Mouse (Mus musculus): ENCODE data around the gene Oaz3. TPM values are rescaled to one million over a fixed set of nuclear protein-coding genes. Genes with fewer than 3 reads are reported as not detected.

The Oaz3 gene
- polyA plus RNA-seq (2012; rRNA removed), result 0.25 and 1.2 TPM in 2 replicates

GRCm38 (mm10) chr3:94443597-94443964 lies at the start of gene Oaz3:
TSS of gene Oaz3 (minus strand) at chr3:94443915.

GRCm38 (mm10) chr3:94480291-94480884 lies 36.7 kb upstream of the Oaz3 start, which contains the start of gene Riiad1:
TSS of gene Riiad1 (minus strand) at chr3:94480341.

GRCm38 (mm10) chr3:94477981-94478422 lies 34.3 kb upstream of the Oaz3 start, which contains the start of gene Celf3:
TSS of gene Celf3 (plus strand) at chr3:94478295.

GRCm38 (mm10) chr3:94442951-94443596 lies 641 bp downstream of the Oaz3 start, which contains the start of gene Mrpl9:
TSS of gene Mrpl9 (plus strand) at chr3:94443318.

GRCm38 (mm10) chr3:94413031-94413679 lies 30.6 kb downstream of the Oaz3 start, which contains the start of gene Tdrkh:
TSS of gene Tdrkh (plus strand) at chr3:94413273.

GRCm38 (mm10) chr3:94398217-94398616 lies 45.5 kb downstream of the Oaz3 start, which contains the start of gene Lingo4:
TSS of gene Lingo4 (plus strand) at chr3:94398517.

Other genes with a start within 250 kb of the Oaz3 start
- gene Gm5286, start 247.2 kb downstream of the Oaz3 start, polyA plus RNA-seq (2012; rRNA removed), result not detected in 2 replicates
- not detected in 2 replicates for gene Gm4778, start 179.9 kb downstream of the Oaz3 start, polyA plus RNA-seq (2012; rRNA removed)
- gene Them4, start 133.8 kb downstream of the Oaz3 start, polyA plus RNA-seq (2012; rRNA removed), result 0.93 and 1.3 TPM in 2 replicates
- gene Them5, start 101.8 kb downstream of the Oaz3 start, polyA plus RNA-seq (2012; rRNA removed), result not detected in 2 replicates
- 2.8 and 3.3 TPM in 2 replicates for gene C2cd4d, start 81.5 kb downstream of the Oaz3 start, polyA plus RNA-seq (2012; rRNA removed)
- gene Rorc, start 71.1 kb downstream of the Oaz3 start, polyA plus RNA-seq (2012; rRNA removed), result 25.5 and 36.0 TPM in 2 replicates
- gene Lingo4, start 45.4 kb downstream of the Oaz3 start, polyA plus RNA-seq (2012; rRNA removed), result 0.17 and 0.38 TPM in 2 replicates
- 0.07 and 0.09 TPM in 2 replicates for gene Tdrkh, start 30.6 kb downstream of the Oaz3 start, polyA plus RNA-seq (2012; rRNA removed)
- gene Mrpl9, start 597 bp downstream of the Oaz3 start, polyA plus RNA-seq (2012; rRNA removed), result 37.0 and 38.6 TPM in 2 replicates
- gene Celf3, start 34.4 kb upstream of the Oaz3 start, polyA plus RNA-seq (2012; rRNA removed), result 32.0 and 35.9 TPM in 2 replicates
- gene Riiad1, start 36.4 kb upstream of the Oaz3 start, polyA plus RNA-seq (2012; rRNA removed), result 0.22 and 0.29 TPM in 2 replicates
- 5.1 and 6.1 TPM in 2 replicates for gene Snx27, start 138.8 kb upstream of the Oaz3 start, polyA plus RNA-seq (2012; rRNA removed)
- not detected in 2 replicates for gene Gm10972, start 199.2 kb upstream of the Oaz3 start, polyA plus RNA-seq (2012; rRNA removed)
- gene Tuft1, start 215.0 kb upstream of the Oaz3 start, polyA plus RNA-seq (2012; rRNA removed), result 23.5 and 27.6 TPM in 2 replicates
- gene Selenbp2, start 249.6 kb upstream of the Oaz3 start, polyA plus RNA-seq (2012; rRNA removed), result 10.0 and 13.1 TPM in 2 replicates